Mouse (Mus musculus): ENCODE measurements around the gene N4bp1. TPM values are rescaled to one million over a fixed set of nuclear protein-coding genes. Genes with fewer than 3 reads are reported as not detected.
A peak's percentile ranks its signal among the peaks of the same experiment; 100 is the strongest.

N4bp1 gene
- polyA plus RNA-seq, 1 experiment from 2014 or later: 12.7 TPM

DNA sequence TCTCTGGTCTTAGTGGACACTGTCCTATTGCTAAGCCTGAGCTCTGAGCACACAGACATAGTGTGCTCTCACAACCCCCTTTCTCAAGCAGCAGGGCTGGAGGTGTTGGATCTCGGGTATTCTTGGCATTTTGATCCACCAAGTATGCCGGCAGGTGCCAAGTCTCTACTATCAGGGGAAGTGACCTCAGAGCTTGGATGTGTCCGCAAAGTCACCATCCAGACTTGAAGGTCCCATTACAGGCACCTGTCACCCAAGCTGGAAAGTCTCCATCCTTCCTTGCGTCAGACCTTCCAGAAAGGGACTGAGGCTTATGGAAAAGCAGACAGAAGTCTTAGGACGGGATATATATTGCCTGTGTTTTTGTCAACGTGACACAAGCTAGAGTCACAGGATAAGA is 86.9 kb downstream of the N4bp1 start:
- no peak overlapping the region for H3K4me2 ChIP-seq
- 93% methylated on average over 6 of the region's 6 CpGs for WGBS
- H3K36me3 ChIP-seq (replicated peaks): no peaks in the 10 kb centered on the region
- no peaks in the 10 kb centered on the region for H3K4me1 ChIP-seq
- ATAC-seq (ENCODE audit: low FRiP score): no peak
- H3K4me3 ChIP-seq (replicated peaks): no peak overlapping the region
- H3K9me3 ChIP-seq: no peaks in the 10 kb centered on the region
- no peaks in the 10 kb centered on the region for H3K27me3 ChIP-seq
- no peak overlapping the region for H3K27ac ChIP-seq
- no peak overlapping the region for H3K9ac ChIP-seq

- WGBS: 76% methylated on average over 2 of the region's 2 CpGs
- Histone ChIP-seq H3K4me2 (no peak overlapping the region), H3K27me3 (no peaks in the 10 kb centered on the region), H3K9me3 (no peaks in the 10 kb centered on the region), H3K4me1 (no peaks in the 10 kb centered on the region), H3K27ac (no peak overlapping the region), H3K36me3 (replicated peaks) (no peaks in the 10 kb centered on the region), H3K9ac (no peak overlapping the region), H3K4me3 (replicated peaks) (no peak overlapping the region)
- no peak for ATAC-seq (ENCODE audit: low FRiP score)
Measured at GRCm38 (mm10) chr8:86797705-86798104, 87.4 kb downstream of the N4bp1 start.

GRCm38 (mm10) chr8:86794716-86795115 is 90.3 kb downstream of the N4bp1 start:
- 57% methylated on average over 6 of the region's 6 CpGs for WGBS
- no peaks in the 10 kb centered on the region for H3K9me3 ChIP-seq
- no peak for ATAC-seq (ENCODE audit: low FRiP score)

GRCm38 (mm10) chr8:86791542-86791941 is 93.5 kb downstream of the N4bp1 start:
- Histone ChIP-seq H3K36me3 (replicated peaks) (no peaks in the 10 kb centered on the region), H3K4me3 (replicated peaks) (no peak overlapping the region), H3K9ac (no peak overlapping the region), H3K4me2 (no peak overlapping the region), H3K27ac (no peak overlapping the region), H3K9me3 (no peaks in the 10 kb centered on the region), H3K27me3 (no peaks in the 10 kb centered on the region), H3K4me1 (no peaks in the 10 kb centered on the region)
- WGBS: 74% methylated on average over 6 of the region's 6 CpGs
- no peak for ATAC-seq (ENCODE audit: low FRiP score)

More at GRCm38 (mm10) chr8:86794716-86795115, 90.3 kb downstream of the N4bp1 start:
- Histone ChIP-seq H3K4me3 (replicated peaks) (no peak overlapping the region), H3K9ac (no peak overlapping the region), H3K4me2 (no peak overlapping the region), H3K27me3 (no peaks in the 10 kb centered on the region), H3K4me1 (no peaks in the 10 kb centered on the region), H3K36me3 (replicated peaks) (no peaks in the 10 kb centered on the region), H3K27ac (no peak overlapping the region)

DNA sequence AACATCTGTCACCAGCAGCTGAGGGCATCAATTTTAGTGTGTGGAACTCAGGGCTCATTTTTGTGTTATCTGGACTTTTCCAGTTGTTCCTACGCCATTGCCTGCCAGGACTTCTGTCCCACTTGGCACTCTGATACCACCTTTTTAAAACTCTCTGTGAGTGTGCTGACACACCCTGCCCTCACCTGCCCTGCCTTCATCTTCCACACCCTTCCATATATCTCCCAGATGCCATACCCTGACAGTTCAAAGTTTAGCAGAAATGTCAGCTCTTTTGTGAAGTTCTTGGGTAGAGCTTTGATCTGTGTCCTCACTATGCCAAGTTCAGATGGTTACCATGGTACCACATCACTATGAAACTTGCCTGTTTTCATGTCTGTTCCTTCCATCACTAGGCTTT is 95.5 kb downstream of the N4bp1 start:
- ATAC-seq (ENCODE audit: low FRiP score): no peak
- no peaks in the 10 kb centered on the region for H3K4me1 ChIP-seq
- no peaks in the 10 kb centered on the region for H3K36me3 ChIP-seq (replicated peaks)
- H3K4me2 ChIP-seq: no peak overlapping the region
- no peaks in the 10 kb centered on the region for H3K27me3 ChIP-seq
- H3K27ac ChIP-seq: no peak overlapping the region
- no peaks in the 10 kb centered on the region for H3K9me3 ChIP-seq
- WGBS: 100% methylated on average over 1 of the region's 1 CpGs
- no peak overlapping the region for H3K4me3 ChIP-seq (replicated peaks)
- H3K9ac ChIP-seq: no peak overlapping the region

GRCm38 (mm10) chr8:86787891-86788420 is 97.1 kb downstream of the N4bp1 start:
- H3K27ac ChIP-seq: 0 out of 2 replicates have a peak overlapping the region, but pooled peaks have one; percentile 31
- H3K9me3 ChIP-seq: no peaks in the 10 kb centered on the region
- H3K9ac ChIP-seq: no peak overlapping the region
- WGBS: 87% methylated on average over 12 of the region's 12 CpGs
- H3K4me1 ChIP-seq: no peaks in the 10 kb centered on the region
- H3K4me3 ChIP-seq (replicated peaks): no peak overlapping the region
- no peaks in the 10 kb centered on the region for H3K27me3 ChIP-seq
- no peak for ATAC-seq (ENCODE audit: low FRiP score)
- H3K36me3 ChIP-seq (replicated peaks): no peaks in the 10 kb centered on the region
- no peak overlapping the region for H3K4me2 ChIP-seq

DNA sequence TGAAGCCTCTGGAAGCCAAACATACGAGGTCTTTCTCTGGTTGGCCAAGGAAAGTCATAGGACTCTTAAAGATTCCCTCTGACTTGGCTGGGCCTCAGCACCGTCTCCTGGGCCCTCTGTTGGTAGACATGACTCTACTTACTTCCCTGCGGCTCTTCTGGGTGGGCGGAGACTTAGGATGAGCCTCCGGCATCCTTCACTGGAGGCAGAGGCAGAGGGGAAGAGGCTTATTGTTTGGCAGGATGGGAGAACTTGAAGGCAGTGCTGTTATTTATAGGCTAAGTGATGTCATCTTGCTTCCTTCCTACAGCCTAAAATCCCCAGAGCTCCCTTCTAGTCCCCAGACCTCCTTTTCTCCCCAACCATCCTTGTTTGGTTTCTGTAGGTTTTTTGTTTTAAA is 98.6 kb downstream of the N4bp1 start:
- WGBS: 62% methylated on average over 5 of the region's 5 CpGs
- H3K36me3 ChIP-seq (replicated peaks): no peaks in the 10 kb centered on the region
- ATAC-seq (ENCODE audit: low FRiP score): no peak

GRCm38 (mm10) chr8:86781094-86781493 is 104.0 kb downstream of the N4bp1 start:
- 91% methylated on average over 8 of the region's 8 CpGs for WGBS
- H3K9me3 ChIP-seq: no peaks in the 10 kb centered on the region
- H3K4me3 ChIP-seq (replicated peaks): no peak overlapping the region
- no peak for ATAC-seq (ENCODE audit: low FRiP score)
- H3K9ac ChIP-seq: no peak overlapping the region
- H3K27me3 ChIP-seq: no peaks in the 10 kb centered on the region
- H3K36me3 ChIP-seq (replicated peaks): no peaks in the 10 kb centered on the region
- H3K4me2 ChIP-seq: no peak overlapping the region
- no peaks in the 10 kb centered on the region for H3K4me1 ChIP-seq
- H3K27ac ChIP-seq: no peak overlapping the region

More for the DNA sequence above, 98.6 kb downstream of the N4bp1 start:
- H3K9ac ChIP-seq: no peak overlapping the region
- H3K4me3 ChIP-seq (replicated peaks): no peak overlapping the region
- no peak overlapping the region for H3K27ac ChIP-seq
- no peak overlapping the region for H3K4me2 ChIP-seq
- H3K27me3 ChIP-seq: no peaks in the 10 kb centered on the region
- no peaks in the 10 kb centered on the region for H3K9me3 ChIP-seq
- no peaks in the 10 kb centered on the region for H3K4me1 ChIP-seq

DNA sequence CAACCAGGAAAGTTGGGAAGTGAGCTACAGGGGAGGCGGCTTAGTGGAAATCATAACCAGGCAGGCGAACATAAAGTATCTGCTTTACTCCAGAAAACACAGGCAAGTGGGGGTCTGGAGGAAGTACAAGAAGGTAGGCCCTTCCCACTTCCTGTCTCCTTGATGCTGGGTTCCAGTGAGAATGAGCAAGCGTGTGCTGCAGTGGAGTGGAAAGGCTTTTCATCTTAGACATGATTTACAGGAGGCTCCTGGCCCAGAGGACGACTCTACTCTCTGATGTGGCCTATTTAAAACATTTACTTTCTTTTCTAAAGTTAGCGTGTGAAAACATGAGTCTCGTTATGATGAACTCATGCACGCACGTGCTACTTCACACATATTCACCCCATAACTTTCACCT is 105.9 kb downstream of the N4bp1 start:
- no peaks in the 10 kb centered on the region for H3K9me3 ChIP-seq
- no peaks in the 10 kb centered on the region for H3K4me1 ChIP-seq
- no peak overlapping the region for H3K4me3 ChIP-seq (replicated peaks)
- WGBS: 87% methylated on average over 8 of the region's 8 CpGs
- no peaks in the 10 kb centered on the region for H3K36me3 ChIP-seq (replicated peaks)
- H3K4me2 ChIP-seq: no peak overlapping the region
- no peak overlapping the region for H3K9ac ChIP-seq
- no peaks in the 10 kb centered on the region for H3K27me3 ChIP-seq
- no peak overlapping the region for H3K27ac ChIP-seq
- ATAC-seq (ENCODE audit: low FRiP score): no peak

- Histone ChIP-seq H3K9ac (no peak overlapping the region), H3K4me1 (no peaks in the 10 kb centered on the region), H3K4me2 (no peak overlapping the region), H3K9me3 (no peaks in the 10 kb centered on the region), H3K27me3 (no peaks in the 10 kb centered on the region; the same call in 1 of the 2 replicates), H3K36me3 (replicated peaks) (no peaks in the 10 kb centered on the region), H3K27ac (no peak overlapping the region), H3K4me3 (replicated peaks) (no peak overlapping the region)
- no peak for ATAC-seq (ENCODE audit: low FRiP score)
- WGBS: 77% methylated on average over 1 of the region's 1 CpGs
Measured at GRCm38 (mm10) chr8:86769945-86770715, 114.9 kb downstream of the N4bp1 start.

DNA sequence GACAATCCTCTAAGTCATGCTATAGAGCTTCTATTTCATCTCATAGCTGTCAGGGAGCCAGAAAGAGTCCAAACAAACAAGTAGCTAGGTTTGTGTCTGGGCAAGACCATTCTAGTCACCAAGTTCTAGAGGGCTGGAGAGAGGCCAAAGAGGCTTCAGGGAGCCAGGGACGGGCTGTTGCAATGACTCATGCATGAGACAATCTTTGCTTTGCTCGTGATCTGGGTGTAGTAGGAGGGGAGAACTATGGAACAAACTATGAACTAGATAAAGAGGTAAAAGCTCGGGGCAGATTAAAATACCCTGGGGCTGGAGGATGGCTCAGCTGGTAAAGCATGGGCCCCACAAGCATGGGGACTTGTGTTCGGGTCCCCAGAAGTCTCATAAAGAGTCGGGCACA is 116.6 kb downstream of the N4bp1 start:
- H3K4me3 ChIP-seq (replicated peaks): no peak overlapping the region
- no peak overlapping the region for H3K9ac ChIP-seq
- H3K36me3 ChIP-seq (replicated peaks): no peaks in the 10 kb centered on the region
- WGBS: 77% methylated on average over 5 of the region's 5 CpGs
- H3K4me2 ChIP-seq: no peak overlapping the region
- H3K4me1 ChIP-seq: no peaks in the 10 kb centered on the region
- H3K27me3 ChIP-seq: no peaks in the 10 kb centered on the region; the same call in 1 of the 2 replicates
- no peaks in the 10 kb centered on the region for H3K9me3 ChIP-seq
- no peak for ATAC-seq (ENCODE audit: low FRiP score)
- no peak overlapping the region for H3K27ac ChIP-seq

DNA sequence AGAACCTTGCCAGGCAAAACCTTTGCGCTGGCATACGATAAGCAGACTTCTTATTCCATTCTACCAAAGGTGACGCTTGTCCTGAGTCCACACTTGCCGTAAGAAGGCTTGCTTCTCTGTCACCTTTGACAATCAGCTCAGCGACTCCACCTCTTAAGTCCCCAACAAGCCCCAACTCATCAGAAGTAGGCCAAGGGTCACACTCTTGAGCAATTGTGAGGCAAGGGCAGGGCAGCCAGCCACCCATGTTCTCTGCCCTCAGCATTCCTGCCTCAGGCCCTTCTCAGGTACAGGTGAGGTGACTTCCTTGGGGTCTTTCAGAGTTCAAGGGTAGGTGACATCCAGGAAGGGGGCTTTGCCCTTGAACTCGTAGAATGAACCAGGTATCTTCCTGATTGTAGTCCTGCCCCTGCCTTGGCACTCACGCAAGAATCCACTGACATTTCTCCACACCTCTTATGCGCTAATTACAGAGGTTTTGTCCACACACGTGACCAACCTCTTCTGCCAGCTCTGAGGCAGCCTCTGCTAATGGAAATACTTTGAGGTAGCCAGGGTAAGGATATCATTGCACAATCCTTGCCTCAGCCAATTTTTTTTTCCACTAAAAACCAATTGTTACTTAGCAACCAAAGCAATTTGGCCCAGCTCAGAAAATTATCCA is 118.4 kb downstream of the N4bp1 start:
- H3K36me3 ChIP-seq (replicated peaks): no peaks in the 10 kb centered on the region
- no peak overlapping the region for H3K9ac ChIP-seq
- no peak overlapping the region for H3K27ac ChIP-seq
- H3K27me3 ChIP-seq: no peaks in the 10 kb centered on the region; the same call in 1 of the 2 replicates
- 89% methylated on average over 9 of the region's 9 CpGs for WGBS
- ATAC-seq (ENCODE audit: low FRiP score): no peak
- no peak overlapping the region for H3K4me2 ChIP-seq
- no peaks in the 10 kb centered on the region for H3K4me1 ChIP-seq
- no peaks in the 10 kb centered on the region for H3K9me3 ChIP-seq
- no peak overlapping the region for H3K4me3 ChIP-seq (replicated peaks)

All from forebrain, embryonic 12.5 days (tissue).